In genomic region chr7:41512207-41512606, GRCm38 (mm10) we compare ENCODE assay signal across 30 mouse cellular contexts. TPM values are rescaled to one million over a fixed set of nuclear protein-coding genes. Genes with fewer than 3 reads are reported as not detected.
"Had no signal": no experiment of that assay in that cellular context is flagged by ENCODE, and none has a peak within 500 bp of the region (broad histone marks: within the 10 kb centered on the region; RNA-seq: fewer than 3 reads in every experiment).

No protein-coding gene starts in this region.

- H3K9me3 ChIP-seq: intestine, embryonic 15.5 days; limb, embryonic 10.5 days; liver, embryonic 15.5 days had no signal

- H3K4me3 ChIP-seq: heart, adult 2 months; heart, embryonic 12.5 days; hindbrain, embryonic 10.5 days; hindbrain, embryonic 12.5 days; intestine, embryonic 15.5 days; left cerebral cortex, adult 2 months; limb, embryonic 10.5 days; limb, embryonic 12.5 days; liver, embryonic 13.5 days; liver, embryonic 15.5 days had no signal

- H3K4me1 ChIP-seq: heart, embryonic 12.5 days; hindbrain, embryonic 10.5 days; hindbrain, embryonic 12.5 days; intestine, embryonic 15.5 days; limb, embryonic 10.5 days; limb, embryonic 12.5 days; liver, embryonic 13.5 days; liver, embryonic 15.5 days had no signal

- DNase-seq: gastrocnemius, postnatal 14 days; gastrocnemius, postnatal 36 days; heart, adult 11 months; heart, adult 2 months; heart, postnatal 10 days; heart, postnatal 4 days; kidney, adult 18-20 months; kidney, adult 8-10 months; kidney, postnatal 10 days; kidney, postnatal 25 days; kidney, postnatal 4 days; layer of hippocampus, adult 9-11 months; layer of hippocampus, postnatal 36 days; liver; liver, embryonic 13.5 days had no signal

- H3K27me3 ChIP-seq: heart, embryonic 12.5 days; hindbrain, embryonic 12.5 days; intestine, embryonic 15.5 days; limb, embryonic 12.5 days; liver, embryonic 13.5 days; liver, embryonic 15.5 days had no signal

- H3K4me2 ChIP-seq: heart, embryonic 12.5 days; hindbrain, embryonic 12.5 days; hindbrain, embryonic 14.5 days; intestine, embryonic 15.5 days; limb, embryonic 12.5 days; liver, embryonic 11.5 days; liver, embryonic 13.5 days; liver, embryonic 15.5 days had no signal

- H3K27ac ChIP-seq: heart, adult 2 months; hindbrain, embryonic 10.5 days; hindbrain, embryonic 12.5 days; hindbrain, embryonic 14.5 days; intestine, embryonic 15.5 days; left cerebral cortex, adult 2 months; limb, embryonic 10.5 days; limb, embryonic 12.5 days; liver, embryonic 13.5 days; liver, embryonic 15.5 days had no signal

- H3K36me3 ChIP-seq: heart, embryonic 12.5 days; hindbrain, embryonic 10.5 days; hindbrain, embryonic 12.5 days; intestine, embryonic 15.5 days; limb, embryonic 10.5 days; limb, embryonic 12.5 days; liver, embryonic 13.5 days; liver, embryonic 15.5 days had no signal

- ATAC-seq: hindbrain, embryonic 16.5 days; inflammation-experienced regulatory T-cells, adult 6 months; intestine, embryonic 15.5 days; intestine, postnatal 0 days had no signal

- H3K9ac ChIP-seq: heart, embryonic 12.5 days; hindbrain, embryonic 12.5 days; hindbrain, embryonic 14.5 days; intestine, embryonic 15.5 days; limb, embryonic 12.5 days; liver, embryonic 13.5 days; liver, embryonic 15.5 days had no signal

RNA-seq across cellular contexts. Expression of gene Gm20449, which starts 13.0 kb away (rescaled TPM):
- total RNA-seq: gastrocnemius, postnatal 36 days; heart, postnatal 25 days had no signal
- polyA plus RNA-seq: inflammation-experienced regulatory T-cells, adult 6 months; intestine, postnatal 0 days; kidney, embryonic 14.5 days; liver, embryonic 13.5 days; liver, embryonic 15.5 days had no signal
